Mouse (Mus musculus) ZHBTc4 (cell line): Measurements from ENCODE around the gene Angel2.

Experiments used
- DNase-seq: peaks from one replicate; pipeline ENCODE4 v3.0.0-alpha.2; 2011; ENCODE audit warnings: low read depth, low spot score

Angel2 gene

DNA sequence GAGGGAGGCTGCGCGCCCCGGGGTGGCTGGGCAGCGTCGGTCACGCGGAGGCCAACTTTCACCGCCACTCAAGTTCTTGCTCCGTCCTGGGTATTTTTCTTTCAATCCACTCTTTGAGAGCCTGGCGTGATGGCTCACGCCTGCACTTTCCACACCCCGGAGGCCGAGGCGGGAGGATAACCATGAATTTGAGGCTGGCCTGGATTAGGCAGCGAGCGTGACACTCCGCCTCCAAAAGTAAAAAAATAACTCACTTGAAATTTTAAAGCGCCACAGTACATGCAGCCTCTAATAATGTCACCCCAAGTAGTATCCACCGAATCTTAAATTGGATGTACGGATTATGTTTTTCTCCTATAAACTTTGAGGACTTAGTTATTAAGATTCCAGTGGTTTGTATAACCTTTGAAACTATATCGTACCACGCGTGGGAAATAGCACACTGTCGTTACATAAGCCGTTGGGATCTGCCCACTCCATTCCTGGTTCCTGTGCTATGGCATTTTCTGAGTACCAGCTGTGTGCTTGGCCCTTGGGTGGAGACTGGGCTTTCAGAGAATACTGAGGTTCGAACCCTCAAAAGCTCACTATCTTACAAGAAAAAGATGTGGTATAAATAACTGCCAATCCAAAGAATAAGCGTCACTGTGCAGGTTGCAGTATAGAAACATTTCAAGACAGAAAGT is 4.2 kb downstream of the Angel2 start:
- DNase-seq, result peak; percentile 57

DNA sequence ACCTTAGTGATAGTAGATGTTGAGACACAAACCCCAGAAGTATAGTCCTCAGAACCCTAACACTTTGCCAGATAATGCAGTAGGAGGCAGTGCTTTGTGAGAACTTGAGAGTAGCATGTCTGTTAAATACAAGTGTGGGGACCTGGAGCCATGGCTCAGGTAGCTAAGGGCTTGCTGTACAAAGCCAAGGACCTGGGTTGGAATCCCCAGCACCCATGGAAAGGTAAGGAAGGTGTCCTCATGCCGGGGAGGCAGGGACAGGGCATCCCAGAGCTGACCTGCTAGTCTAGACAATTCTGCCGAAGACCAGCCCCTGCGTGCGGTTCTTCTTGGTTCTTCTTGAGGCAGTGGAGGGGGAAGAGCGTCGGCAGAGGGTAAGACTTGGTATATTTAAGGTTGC is 5.3 kb downstream of the Angel2 start:
- no peak for DNase-seq

DNA sequence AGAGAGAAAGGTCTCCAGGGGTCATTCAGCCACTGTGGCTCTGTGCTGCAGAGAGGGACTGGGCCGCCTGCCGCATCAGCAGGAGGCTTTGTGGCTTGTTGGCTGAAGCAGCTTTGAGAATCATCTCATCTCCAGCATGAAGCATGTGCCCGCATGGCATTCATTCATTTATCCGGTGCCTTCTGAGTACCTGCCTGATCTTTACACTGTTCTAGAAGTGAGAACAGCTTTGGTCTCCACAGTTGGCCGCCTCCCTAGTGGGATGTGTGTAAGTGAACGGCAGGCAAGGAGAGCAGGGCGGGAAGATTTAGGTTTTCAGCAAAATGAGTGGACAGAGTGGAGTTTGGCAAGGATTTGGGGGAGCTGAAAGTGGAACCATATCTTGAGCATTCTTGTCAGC is 14.9 kb downstream of the Angel2 start:
- DNase-seq, result no peak

DNA sequence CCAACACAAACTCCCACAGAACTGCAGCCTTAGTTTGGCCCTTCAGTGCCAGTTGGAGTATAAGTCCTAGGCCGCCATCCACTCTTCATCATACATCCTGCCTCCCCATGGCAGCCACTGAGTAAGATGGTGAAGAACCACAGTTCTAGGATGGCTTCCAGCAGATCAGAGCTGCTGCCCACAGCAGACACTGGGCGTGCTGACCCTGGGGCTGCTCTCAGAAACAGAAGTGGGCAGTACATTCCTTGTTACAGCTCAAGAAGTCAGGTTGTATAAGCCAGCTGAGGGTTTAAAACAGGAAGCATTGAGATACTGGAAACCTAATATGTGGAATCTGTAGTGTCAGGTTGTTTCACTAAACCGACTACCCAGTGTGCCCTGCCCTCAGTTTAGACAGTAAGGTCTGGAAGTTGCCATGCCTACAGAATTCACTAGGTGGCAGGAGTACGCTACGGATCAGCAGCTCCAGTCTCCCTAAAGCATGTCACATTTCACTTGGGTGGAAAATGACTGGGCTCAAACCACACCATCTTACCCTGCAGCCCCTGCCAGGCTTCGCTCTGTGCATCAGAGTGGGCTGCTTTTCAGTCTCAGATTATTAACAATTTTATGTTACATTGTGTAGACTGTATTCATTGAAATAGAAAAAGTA is 19.3 kb downstream of the Angel2 start:
- DNase-seq, result peak; percentile 77

DNA sequence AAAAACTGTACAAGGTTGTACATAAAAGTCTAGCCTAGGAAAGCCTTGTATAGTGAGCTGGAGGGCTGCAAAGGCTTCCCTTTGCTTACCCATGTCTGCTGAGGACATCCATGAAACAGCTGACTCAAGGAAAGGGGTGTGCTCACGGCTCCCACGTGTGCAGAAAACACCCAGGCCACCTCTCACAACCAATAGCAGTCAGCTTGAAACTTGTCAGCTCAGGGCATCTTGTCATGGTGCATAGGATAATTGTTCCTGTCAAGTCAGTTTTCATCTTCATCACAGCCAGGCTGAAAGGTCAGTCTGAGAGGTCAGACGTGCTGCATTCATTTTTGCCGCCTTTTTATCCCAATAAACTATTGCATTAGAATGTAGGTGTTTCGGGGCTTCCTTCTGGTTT is 23.1 kb downstream of the Angel2 start:
- DNase-seq, result no peak

DNA sequence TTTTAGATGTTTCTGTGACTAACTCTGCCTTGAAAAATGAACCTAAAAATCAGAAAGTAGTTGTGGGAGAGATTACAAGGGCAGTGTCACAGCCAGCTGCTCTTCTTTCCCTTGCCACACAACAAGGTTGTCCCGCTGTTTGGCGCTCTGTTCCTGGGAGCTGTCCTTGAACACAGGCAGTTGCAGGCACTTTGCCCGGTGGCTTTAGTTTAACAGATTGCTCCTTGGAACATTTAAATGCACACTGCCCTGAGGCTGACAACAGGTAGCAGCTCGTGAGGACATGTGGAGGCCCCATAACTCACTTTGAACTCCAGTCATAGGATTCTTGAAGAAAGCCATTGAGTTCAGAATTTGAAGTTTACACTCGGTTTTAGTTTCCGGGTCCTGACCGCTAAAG is 23.5 kb downstream of the Angel2 start:
- peak; percentile 36 for DNase-seq

DNA sequence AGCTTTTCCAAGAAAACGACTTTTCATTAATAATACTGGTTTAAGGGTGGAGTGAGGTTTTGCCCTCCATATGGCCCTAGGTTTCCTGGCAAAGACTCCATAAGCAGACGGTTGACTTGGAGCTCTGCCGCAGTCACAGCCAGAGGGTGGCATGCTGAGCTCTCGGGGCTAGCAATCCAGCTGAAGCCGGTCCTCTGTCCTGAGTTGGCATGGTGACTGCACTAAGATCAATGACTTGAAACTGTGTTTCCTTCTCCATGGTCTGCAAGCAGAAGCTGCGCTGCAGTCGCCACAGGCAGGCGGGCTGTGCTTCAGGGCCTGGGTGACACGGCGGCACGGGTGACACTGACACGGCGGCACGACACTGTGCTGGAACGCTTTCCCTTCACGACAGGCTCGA is 23.9 kb downstream of the Angel2 start:
- DNase-seq, result peak; percentile 57

DNA sequence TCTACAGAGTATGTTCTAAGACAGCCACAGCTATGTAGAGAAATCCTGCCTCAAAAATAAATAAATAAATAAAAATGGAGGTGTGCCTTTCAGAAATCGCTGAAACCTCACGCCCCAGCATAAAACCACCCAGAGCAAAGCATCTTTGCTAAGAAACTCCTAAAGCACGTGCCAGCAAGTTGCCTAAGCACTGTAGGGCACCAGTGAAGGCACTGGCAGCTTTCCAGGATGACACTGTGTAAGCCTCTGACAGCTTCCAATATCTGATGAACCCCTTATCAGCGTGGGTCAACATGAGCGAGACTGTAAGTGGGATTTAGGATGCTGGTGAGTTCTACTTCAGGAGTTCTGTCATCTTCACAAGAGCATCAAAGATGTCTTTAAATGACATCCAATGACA is 26.1 kb downstream of the Angel2 start:
- no peak for DNase-seq

DNA sequence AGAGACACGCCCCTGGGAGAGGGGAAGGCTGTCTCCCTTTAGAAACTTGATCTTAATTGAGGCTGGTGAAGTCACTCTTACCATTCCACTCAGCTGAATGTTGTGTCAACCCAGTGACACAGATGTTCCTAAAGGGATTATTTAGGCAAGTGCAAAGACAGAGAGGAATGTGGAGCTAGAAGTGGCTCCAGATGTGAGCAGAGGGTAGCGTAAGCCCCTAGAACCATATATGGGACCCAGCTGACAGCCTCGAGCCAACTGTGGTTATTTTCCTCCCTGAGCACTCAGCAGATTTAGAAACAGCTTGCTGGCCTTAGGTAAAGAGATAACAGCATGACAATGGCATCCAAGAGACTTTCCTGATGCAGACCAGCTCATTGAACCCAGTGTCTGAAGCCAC is 28.1 kb downstream of the Angel2 start:
- DNase-seq, result no peak

DNA sequence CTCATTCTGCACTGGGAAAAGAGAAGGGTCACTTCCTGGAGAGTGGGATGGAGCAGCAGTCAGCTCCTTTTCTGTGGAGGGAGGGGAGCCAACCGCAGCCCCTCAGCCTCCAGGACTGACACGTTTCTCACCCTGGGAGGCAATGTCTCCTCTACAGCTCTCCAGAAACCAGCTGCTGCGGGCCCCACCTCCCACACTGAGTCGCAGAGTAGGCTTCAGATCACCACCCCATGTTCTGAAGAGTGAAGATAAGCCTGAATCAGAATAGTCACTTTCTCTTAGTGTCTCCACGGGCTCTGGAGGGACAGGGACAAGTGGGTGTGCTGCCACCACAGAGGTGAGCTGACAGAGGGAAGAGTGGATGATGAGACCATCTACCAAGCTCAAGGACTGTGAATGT is 33.9 kb downstream of the Angel2 start:
- DNase-seq, result no peak

DNA sequence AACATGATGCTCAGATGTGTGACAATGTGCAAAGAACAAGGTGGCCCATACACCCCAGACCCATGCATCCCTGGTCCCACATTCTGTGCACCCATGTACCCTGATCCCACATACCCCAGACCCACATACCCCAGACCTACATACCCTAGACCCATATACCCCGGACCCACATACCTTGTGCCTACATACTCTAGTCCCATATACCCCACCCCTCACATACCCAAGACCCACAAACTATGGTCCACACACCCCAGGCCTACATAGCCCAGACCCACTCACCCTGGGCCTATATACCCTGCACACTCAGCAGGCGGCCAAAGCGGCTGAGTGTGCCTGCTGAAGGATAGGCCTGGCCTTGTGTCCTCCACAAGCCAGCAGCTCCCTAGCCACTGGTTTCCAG is 37.8 kb downstream of the Angel2 start:
- no peak for DNase-seq

DNA sequence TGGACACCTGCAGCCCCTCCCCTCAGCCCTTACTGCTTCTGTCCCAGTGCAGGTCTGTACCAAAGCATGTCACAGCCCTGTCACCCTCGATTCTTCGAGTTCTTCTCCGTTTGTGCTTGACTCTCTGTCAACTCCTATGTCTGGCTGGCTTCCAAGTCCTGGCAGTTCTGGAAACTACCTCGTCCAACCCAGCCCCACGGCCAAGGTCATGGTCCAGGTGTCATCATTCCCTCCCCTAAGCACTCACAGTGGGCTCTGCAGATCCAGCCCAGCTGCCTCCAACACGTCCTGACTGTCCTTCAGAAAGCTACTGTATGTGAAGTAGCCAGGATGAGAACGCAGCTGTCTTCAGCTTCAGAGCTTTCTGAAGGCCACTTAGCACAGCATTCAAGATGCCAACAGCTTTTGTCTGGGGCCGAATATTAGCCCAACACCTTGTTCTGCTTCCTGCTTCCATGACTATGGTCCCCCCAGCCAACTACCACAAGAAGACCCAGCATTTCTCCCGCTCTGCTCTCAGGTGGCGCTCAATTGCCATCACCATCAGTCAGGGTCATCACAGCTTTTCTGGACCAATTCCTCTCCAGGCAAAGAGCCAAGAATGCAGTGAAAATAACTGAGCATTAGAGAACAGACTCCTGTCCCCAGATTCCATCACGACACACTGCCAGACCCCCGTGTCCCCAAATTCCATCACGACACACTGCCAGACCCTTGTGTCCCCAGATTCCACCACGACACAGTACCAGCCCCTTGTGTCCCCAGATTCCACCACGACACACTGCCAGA is 40.3 kb downstream of the Angel2 start:
- no peak for DNase-seq

DNA sequence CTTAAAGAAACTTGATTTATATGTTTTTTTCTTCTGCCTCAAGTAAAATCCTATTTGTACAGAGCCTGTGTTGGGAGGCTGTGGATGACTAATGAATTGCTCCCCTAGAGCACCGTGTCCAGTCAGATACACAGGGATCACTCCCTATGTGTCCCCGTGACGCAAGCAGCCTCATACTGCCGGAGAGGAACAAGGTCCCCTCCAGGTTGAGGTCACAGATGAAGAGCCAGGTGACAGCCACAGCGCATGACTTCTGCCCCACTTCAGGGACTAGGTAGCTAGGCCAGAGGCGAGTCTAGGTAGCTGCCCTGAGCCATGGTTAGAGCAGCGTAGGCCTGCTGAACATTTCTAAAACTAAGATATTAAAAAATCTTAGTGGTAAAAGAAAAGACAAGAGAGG is 43.1 kb downstream of the Angel2 start:
- DNase-seq, result no peak

DNA sequence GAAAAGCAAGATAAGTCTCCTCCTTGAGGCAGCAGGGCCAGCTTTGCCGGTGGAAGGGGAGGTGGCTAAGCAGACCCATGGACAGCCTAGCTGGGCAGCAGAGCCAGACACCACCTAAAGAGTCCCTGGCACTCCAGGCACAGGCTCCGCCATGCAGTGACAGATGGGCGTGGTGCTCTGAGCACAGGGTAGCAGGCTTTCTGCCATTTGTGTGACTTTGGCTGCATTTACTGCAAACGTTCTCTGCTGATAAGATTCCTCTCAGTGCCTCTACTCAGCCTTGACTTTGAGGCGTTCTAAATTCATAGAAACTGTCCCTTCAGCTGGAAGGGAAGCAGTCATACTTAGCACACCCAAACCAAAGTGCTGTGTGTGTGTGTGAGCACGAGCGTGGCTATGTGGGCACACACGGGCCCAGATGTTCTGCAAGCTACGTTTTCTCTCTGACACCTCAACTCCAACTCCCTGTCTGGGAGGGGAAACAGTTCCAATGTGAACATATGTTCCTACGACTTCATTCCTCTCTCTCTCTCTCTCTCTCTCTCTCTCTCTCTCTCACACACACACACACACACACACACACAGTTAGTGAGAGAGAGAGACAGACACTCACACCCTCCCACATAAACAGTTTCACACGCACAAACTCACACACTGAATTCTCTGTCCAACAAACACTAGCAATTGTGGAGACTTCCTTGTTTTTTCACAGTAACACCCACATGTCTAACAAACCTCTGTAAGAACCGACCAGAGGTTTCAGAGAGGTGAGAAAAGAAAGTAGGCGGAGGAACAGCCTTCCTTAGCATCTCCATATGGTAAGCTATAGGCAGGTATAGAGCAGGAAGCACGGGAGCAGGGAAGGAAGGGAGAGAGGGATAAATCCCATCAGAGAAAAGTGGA is 47.0 kb downstream of the Angel2 start:
- no peak for DNase-seq

DNA sequence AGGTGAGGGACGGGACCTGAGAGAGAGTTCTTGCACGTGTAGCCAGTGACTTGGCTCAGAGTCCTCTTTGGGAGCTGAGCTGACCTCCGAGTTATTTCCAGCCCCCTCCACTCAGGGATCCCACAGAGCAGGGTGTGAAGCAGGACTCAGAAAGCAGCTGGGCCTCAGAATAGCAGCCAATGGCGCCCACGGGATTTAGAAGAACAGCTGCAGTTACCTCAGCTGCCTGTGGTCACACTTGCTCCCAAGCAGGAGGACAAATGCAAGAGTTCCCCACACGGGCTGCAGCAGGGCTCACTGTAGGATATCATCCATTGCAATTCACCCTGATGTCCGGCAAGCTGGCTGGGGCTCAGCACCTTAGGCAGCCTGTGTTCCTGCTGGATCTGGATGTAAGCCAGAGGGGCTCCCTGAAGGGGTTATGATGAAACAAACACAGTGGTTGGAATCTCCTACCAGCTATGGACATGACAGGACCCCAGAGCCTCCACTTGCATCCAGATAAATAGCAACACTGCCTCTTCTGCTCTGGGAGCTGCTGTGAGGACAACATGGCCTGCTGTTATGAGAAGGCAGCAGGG is 47.8 kb downstream of the Angel2 start:
- DNase-seq, result no peak

DNA sequence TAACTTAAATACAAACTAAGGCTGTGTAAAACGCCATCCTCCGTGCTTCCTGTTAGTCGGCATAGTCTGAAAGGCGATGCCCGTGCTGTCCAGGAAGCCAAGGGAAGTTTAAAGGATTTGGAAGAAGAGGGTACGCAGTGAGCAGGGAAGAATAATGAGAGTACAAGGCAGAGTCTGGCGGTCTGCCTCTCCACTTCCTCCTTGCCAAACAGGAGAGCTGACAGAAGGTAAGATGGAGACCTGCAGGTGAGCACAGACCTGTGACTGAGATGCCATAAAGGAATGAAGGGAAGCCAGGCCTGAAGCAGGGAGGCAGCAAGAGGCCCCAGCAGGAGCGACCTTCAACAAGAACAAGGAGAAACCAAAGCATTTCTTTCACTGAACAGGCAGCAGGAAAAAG is 49.3 kb downstream of the Angel2 start:
- no peak for DNase-seq

DNA sequence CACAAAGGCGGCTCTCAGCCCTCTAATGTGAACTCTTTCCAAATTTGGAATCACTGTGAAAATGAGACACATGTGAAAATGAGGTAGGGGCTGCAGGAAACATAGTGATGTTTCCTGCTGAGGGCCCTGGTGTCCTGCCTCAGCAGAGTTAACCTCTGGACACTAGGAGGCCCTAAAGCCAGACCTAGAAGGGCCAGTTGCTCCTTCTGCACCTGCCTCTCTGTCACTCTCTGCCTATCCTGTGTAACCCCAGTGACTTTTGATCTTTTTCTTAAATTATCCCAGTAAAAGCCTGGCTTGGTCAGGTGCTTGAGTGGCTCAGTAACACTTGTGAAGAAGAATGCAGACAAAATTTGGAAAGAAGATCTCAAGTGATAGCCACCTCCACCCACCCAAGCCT is 49.9 kb downstream of the Angel2 start:
- DNase-seq, result no peak

DNA sequence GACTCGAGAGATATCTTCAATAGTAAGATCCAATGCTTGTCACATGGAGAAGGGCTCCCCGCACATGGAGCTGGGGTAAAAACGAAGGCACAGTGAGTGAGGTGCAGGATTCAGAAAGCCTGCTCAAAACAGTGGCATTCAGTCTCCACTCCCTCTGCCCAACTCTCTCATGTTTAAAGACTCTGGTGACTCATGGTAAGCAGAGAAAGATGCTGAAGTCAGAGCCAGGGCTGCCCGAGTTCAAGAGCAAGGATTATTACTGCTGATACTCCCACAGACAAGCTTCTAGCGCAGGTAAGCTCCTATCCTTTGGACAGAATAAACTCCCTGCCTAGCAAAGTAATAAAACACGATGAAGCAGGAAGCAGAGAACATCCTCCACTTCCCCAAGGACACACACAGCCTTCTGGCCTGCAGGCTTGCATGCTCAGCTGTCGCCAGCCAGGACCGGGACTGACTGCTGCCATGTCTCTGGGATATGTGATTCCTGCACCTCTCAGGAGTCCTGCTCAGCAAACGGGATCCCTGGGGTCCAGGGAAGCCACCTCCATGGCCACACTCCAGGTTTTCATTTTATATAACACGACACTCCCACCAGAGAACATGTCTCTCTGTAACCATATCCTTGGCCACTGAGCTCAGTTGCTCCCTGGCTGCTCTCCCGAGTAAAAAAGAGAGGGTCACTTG is 52.1 kb downstream of the Angel2 start:
- no peak for DNase-seq

DNA sequence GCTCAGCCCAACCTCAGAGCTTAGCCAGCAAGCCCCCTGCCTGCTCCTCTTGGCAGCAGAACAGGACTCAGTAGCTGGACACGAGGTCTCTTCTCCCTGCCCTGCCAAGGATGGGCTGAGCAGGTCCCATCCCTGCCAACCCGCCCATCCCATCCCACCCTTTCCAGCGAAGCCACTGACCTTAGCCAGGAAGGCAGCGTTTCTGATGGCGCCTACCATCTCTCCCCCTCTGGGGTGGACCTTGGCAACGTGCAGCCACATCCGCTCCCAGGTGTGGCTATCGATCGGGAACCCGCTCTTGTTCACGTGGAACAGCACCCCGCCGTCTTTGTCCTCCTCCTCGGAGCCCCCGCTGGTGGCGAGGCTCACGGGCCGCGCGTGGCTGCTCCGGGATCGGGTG is 53.1 kb downstream of the Angel2 start:
- DNase-seq, result peak; percentile 19

DNA sequence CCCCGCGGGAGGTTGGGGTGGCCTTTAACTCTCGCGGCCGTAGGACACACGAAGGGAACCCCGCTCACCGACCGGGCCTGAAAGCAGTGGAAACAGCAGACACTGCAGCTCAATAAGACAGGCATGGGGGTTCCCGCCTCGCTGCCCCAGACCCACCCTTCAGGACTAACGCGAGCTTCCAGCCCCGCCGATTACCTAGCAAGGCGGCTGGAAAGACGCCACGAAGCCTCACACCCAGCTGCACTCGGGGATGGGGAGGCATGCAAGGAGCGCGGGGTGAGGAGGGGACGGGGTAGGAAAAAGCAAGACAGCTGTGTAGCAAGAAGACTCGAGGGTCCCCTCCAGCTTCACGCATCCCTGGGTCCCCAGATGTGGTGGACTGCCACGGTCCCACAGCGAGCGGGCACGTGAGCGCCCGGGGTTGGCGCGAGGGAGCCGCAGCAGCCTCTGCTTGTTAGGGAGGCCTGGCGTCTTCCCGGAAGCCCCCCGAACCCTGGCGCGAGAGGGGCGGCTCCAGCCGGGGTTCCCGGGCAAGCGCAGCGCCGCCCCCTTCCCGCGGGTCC is 53.7 kb downstream of the Angel2 start:
- peak; percentile 56 for DNase-seq
